Mouse (Mus musculus): ENCODE measurements at regions not wholly inside any gene's neighbourhood (a gene's known extent, or its start where the extent isn't known, plus 50 kb on each side); places are given as distances from the start of the nearest gene placed in this dataset.

DNA sequence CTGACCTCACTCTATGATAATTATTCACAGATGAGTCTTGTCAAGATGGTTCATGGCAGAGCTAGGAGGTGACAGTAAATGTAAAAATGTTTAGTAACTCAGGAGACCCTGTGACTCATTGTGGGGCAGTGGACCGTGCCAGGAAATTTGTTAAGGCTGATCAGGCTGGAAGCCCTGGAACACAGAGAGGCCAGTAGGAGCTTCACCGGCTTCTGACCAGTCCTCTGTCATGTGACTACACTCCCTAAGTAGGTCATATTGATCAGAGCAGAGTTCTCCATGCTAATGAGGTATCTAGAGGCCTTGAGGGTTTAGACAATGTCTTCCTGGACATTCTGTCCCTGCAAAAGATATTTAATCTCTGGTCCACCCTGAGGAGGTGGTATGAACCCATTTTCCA is 351.8 kb upstream of the Camk1g start:
- no peak for DNase-seq
- intact Hi-C loops (cut with DNase I), result no loop called here

DNA sequence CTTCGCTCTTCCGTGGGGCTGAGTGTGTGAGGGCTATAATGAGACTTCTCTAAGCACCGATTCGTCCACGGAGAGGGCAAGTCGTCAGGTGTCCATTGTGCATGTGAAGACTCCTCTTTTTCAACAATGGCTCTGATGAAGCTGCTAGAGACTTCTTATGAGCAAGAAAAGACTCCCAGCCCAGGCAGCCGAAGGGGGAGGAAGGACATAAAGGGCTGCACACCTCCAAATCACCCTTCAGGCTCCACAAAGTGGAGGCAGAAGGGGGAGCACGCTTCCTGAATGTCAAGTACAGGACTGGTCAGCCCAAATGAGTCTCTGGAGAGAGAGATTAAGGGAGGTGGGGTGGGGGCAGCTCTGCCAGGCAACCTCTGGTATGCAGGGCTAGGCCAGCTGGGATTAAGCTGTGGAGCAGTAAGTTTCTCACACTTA is 350.3 kb upstream of the Camk1g start:
- intact Hi-C loops (cut with DNase I), result no loop called here
- no peak for DNase-seq

- intact Hi-C loops (cut with DNase I), result no loop called here
- no peak for DNase-seq
Measured at GRCm38 (mm10) chr1:193715328-193715727, 345.2 kb upstream of the Camk1g start.

GRCm38 (mm10) chr1:193714631-193715030 is 344.5 kb upstream of the Camk1g start:
- no peak for DNase-seq
- intact Hi-C loops (cut with DNase I), result no loop called here

DNA sequence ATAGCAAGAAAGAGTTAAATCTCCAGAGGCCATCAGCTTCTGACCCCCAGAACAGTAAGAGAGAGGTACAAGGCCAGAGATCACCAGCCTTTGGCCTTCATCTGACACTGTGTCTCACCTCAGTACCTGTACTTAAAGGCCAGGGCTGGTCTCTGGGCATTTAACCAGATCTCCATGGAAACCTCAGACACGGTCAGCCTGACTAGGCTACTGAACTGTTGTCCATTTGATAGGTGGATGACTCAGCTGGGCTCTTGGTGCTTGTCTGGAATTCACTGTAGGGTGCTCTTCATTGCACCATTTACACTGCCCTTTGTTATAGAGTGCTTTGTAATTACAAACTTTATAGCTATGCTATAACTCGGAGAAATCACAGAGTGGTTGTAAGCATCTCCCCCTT is 335.1 kb upstream of the Camk1g start:
- intact Hi-C loops (cut with DNase I), result no loop called here
- DNase-seq, result no peak

- DNase-seq, result peak; percentile 52
- intact Hi-C loops (cut with DNase I), result loop anchor here (5.0 kb wide), 2 partner anchors 256 to 914 kb away; partner anchors contain the start of gene Plxna2
Measured at GRCm38 (mm10) chr1:193702707-193703419, 332.8 kb upstream of the Camk1g start.

DNA sequence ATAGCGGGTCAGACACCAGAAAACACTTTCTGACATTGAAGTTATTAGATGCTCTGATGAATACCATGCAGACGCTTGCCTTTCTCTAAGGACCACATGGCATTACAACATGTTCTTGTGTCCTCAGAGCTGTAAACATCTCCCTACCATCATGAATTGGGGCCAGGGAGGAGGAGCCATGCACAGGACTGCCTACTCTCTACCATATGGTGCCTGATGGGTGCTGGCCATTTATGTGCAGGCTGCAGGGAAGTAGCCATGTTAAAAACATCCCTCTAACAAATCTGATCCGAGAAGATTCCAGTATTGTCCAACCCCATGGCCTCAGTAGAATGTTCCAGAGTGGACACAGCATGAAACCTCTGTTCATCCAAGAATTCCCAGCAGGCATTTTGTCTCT is 330.1 kb upstream of the Camk1g start:
- DNase-seq, result peak; percentile 17
- intact Hi-C loops (cut with DNase I), result loop anchor here (5.0 kb wide), 2 partner anchors 253 to 917 kb away; partner anchors contain the start of gene Plxna2

GRCm38 (mm10) chr1:193698603-193699266 is 328.6 kb upstream of the Camk1g start:
- intact Hi-C loops (cut with DNase I), result loop anchor here (10.0 kb wide), 1 partner anchor 526 kb away; no protein-coding TSS in a partner anchor
- peak; percentile 86 for DNase-seq

DNA sequence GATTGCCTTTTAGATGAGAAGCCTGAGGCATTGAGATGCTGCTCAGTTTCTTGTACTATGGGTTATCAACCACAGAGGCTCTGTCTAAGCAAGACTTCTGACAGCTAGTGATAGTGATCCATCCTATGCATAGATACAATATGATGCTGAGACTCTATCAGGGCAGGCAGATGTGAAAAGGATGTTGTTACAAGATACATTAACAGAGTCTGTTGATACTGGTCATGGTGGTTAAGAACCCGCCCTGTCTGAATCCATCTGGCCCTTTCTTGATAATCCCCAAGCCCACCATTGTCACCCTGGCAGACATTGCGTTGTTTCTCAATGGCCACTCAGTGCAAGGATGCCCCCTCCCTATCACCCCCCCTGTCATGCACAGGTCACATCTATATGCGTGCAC is 327.8 kb upstream of the Camk1g start:
- intact Hi-C loops (cut with DNase I), result loop anchor here (10.0 kb wide), 1 partner anchor 527 kb away; no protein-coding TSS in a partner anchor
- no peak for DNase-seq

DNA sequence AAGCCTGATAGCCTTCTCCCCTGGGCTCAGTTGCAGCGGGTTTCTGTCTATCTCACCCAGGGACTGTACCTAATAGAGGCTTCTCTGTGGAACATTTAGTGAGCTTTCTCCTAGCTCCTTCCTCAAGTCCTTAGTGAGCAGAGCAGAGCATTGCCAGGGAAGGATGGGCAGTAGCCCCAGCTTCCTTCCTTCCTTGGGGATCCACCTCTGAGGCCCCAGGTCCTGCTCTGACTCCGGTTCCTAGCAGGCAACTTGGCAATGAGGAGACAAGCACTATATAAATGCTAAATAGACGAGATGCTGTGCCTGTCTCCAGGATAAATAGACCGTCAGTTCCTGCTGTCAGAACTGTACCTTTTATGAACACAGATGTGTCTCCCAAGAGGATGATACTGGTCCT is 326.9 kb upstream of the Camk1g start:
- DNase-seq, result no peak
- intact Hi-C loops (cut with DNase I), result loop anchor here (10.0 kb wide), 1 partner anchor 528 kb away; no protein-coding TSS in a partner anchor

- DNase-seq, result peak; percentile 22
- intact Hi-C loops (cut with DNase I), result loop anchor here (10.0 kb wide), 1 partner anchor 532 kb away; no protein-coding TSS in a partner anchor
Measured at GRCm38 (mm10) chr1:193692991-193693390, 322.9 kb upstream of the Camk1g start.

- intact Hi-C loops (cut with DNase I), result no loop called here
- peak; percentile 45 for DNase-seq
Measured at GRCm38 (mm10) chr1:193689601-193690000, 319.5 kb upstream of the Camk1g start.

DNA sequence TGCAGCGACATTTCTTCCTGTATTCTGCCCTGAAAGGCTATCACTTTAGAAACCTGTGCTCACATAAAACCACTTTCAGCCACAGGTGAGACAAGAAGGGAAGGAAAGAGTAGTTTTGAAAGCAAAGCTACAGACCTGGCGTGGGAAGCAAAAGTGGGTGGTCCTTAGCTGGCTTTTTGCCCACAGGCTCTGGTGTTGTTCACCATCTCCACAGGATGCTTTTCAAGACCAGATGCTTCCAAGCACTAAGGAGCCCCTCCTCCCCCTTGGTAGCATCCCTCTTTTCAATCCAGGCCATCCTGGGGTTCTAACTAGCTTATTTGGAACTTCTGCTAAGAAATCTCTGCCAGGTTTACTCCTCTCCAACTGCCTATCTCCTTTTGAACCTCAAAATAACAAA is 312.8 kb upstream of the Camk1g start:
- DNase-seq, result peak; percentile 64
- intact Hi-C loops (cut with DNase I), result no loop called here

GRCm38 (mm10) chr1:193678448-193678847 is 308.4 kb upstream of the Camk1g start:
- DNase-seq, result no peak
- intact Hi-C loops (cut with DNase I), result no loop called here

DNA sequence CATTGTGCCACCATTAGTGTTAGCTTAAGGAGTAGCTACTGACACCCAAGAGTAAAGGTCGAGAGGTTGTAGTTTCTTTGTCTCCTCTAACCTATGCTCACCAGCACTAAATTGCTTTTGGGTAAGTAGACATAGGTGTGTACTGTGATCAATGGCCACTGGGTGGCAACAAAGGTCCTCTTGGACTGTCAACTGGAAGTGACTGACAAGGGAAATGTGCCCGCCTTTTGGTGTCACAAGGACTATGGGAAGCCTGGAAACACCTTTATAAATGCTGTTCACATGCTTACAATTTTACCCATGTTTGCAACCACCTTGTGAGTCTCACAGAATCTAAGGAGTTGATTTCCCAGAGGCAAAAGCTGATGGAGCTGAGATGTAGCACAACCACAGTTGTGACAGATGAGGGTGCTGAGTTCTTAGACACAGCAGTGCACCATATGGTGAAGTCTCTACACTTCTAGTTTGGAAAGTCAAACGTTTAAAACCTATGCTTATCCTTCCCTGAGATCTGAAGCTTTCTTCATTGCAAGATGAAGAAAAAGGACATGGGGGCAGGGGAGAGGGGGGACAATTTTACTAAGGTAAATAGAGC is 303.2 kb upstream of the Camk1g start:
- intact Hi-C loops (cut with DNase I), result no loop called here
- peak; percentile 63 for DNase-seq

DNA sequence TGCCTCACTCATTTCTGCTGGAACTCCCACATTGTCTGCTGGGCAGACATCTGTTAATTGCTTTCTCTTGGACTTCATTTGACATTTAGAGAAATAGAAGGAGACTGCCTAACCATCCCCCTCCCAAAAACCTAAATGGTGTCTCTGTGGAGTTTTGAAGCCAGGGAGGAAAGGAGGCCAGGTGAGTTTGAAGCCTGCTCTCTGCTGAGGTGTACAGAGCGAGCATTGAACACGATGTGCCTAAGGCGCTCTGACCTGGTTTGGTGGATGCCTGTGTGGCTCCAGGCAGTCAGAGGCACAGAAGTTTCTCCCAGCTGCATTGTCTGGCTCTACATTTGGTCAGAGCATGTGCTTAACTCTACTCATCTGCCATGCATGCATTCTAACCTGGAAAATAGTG is 302.6 kb upstream of the Camk1g start:
- DNase-seq, result no peak

GRCm38 (mm10) chr1:193671816-193672254 is 301.7 kb upstream of the Camk1g start:
- intact Hi-C loops (cut with DNase I), result no loop called here
- peak; percentile 53 for DNase-seq

More for the DNA sequence above, 302.6 kb upstream of the Camk1g start:
- intact Hi-C loops (cut with DNase I), result no loop called here

DNA sequence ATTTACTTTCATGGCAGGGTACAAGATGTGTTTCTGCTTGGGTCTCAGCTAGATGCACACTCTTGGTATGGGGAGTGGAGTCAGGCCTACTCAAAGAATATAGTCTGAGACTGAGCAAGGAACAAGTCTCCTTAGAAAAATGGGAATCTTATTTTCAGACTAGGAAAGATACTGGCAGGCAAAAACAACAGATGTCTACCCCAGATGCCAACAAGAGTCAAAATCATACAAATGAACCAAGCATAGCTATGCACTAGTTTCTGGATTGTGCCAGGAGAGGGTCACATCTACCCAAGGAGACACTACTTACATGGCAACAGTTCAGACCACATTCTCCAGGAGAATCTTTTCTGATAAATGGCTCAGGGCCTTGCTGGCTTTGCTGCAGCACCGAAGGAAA is 300.9 kb upstream of the Camk1g start:
- DNase-seq, result no peak
- intact Hi-C loops (cut with DNase I), result no loop called here

- intact Hi-C loops (cut with DNase I), result no loop called here
- no peak for DNase-seq
Measured at GRCm38 (mm10) chr1:193670008-193670407, 299.9 kb upstream of the Camk1g start.

DNA sequence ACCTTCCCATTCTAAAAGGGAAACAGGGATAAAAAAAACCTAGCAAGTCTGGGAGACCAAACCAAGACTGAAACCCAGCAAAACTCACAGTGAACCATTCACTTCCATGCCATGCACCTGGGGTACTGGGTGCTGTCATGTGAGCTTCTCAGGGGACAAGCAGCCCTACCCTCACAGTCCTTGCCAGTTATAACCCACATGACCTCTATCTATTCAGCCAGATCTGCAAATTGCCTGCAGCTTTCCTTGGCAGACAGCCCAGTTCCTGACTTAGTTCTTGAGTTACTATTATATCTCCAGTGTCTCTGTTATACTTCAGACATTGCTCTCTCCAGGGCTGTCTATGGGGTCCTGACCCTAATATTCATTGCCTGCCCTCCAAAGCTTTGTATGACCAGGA is 298.7 kb upstream of the Camk1g start:
- peak; percentile 20 for DNase-seq
- intact Hi-C loops (cut with DNase I), result no loop called here

- DNase-seq, result no peak
- intact Hi-C loops (cut with DNase I), result no loop called here
Measured at GRCm38 (mm10) chr1:193665854-193666253, 295.8 kb upstream of the Camk1g start.
